Mouse (Mus musculus) midbrain, embryonic 11.5 days (tissue): ENCODE results near the gene Robo4. TPM values are rescaled to one million over a fixed set of nuclear protein-coding genes. Genes with fewer than 3 reads are reported as not detected.
A peak's percentile ranks its signal among the peaks of the same experiment; 100 is the strongest.

Experiments
- ATAC-seq: fragments of 200-750 bp; cut with Nextera tagmentation; 2 replicates; pipeline ENCODE4 v1.8.0; 2017; ENCODE audit warnings: moderate TSS enrichment, moderate library complexity; ENCODE audit not compliant: low FRiP score
- DNase-seq: peaks from one replicate; pipeline ENCODE4 v3.0.0; 2015; ENCODE audit warnings: low spot score; ENCODE audit errors: missing footprints
- H3K27ac ChIP-seq: fragments of 300-500 bp; sonication (generic); 2 replicates; pipeline ENCODE4 v1.5.1; 2014; ENCODE audit warnings: low read depth, low read length
- H3K27me3 ChIP-seq: fragments of 300-500 bp; sonication (generic); 2 replicates; pipeline ENCODE4 v1.6.1; 2014; ENCODE audit warnings: mild to moderate bottlenecking, low read length, moderate library complexity, mixed read lengths; ENCODE audit not compliant: control insufficient read depth, insufficient read depth
- H3K36me3 ChIP-seq: fragments of 300-500 bp; sonication (generic); 2 replicates; pipeline ENCODE4 v1.6.1; 2014; ENCODE audit warnings: mild to moderate bottlenecking, low read length, moderate library complexity, mixed read lengths; ENCODE audit not compliant: control insufficient read depth, insufficient read depth
- H3K4me1 ChIP-seq: fragments of 300-500 bp; sonication (generic); 2 replicates; pipeline ENCODE4 v1.6.1; 2014; ENCODE audit warnings: low read length; ENCODE audit not compliant: control insufficient read depth, insufficient read depth
- H3K4me2 ChIP-seq: fragments of 300-500 bp; sonication (generic); 2 replicates; pipeline ENCODE4 v1.6.1; 2014; ENCODE audit warnings: mild to moderate bottlenecking, moderate library complexity
- H3K4me3 ChIP-seq: fragments of 300-500 bp; sonication (generic); 2 replicates; pipeline ENCODE4 v1.5.1; 2014; ENCODE audit warnings: low read depth, low read length
- H3K9ac ChIP-seq: fragments of 300-500 bp; sonication (generic); 2 replicates; pipeline ENCODE4 v1.6.1; 2014; ENCODE audit warnings: low read length
- H3K9me3 ChIP-seq: fragments of 300-500 bp; sonication (generic); 2 replicates; pipeline ENCODE4 v1.6.1; 2016; ENCODE audit warnings: low read length; ENCODE audit not compliant: control insufficient read depth
- WGBS: fragments of 180-500 bp; shearing (Covaris S2); extraction: QIAGEN DNeasy Blood & Tissue Kit; methylation state at CpG from one replicate; pipeline ENCODE4 v1.1.7; 2014; 5-methylcytosine and 5-hydroxymethylcytosine counted together
- polyA plus RNA-seq: library from polyadenylated mRNA; unstranded; fragments of >200 nt; fragmentation: Nextera tagmentation; extraction: Ambion mirVana; gene quantifications from 2 replicates; pipeline ENCODE4 v1.2.1, GENCODE M21; 2014

Robo4 gene
- 5.1 and 5.3 TPM in 2 replicates for polyA plus RNA-seq

- H3K9ac ChIP-seq = no peak within 1 kb of the TSS
- H3K4me1 ChIP-seq = no peaks in the 10 kb centered on the region
- no peaks in the 10 kb centered on the region for H3K27me3 ChIP-seq
- no peaks in the 10 kb centered on the region for H3K9me3 ChIP-seq
- 21% methylated on average over 7 of the region's 7 CpGs for WGBS
- H3K27ac ChIP-seq = no peak within 1 kb of the TSS
- H3K4me2 ChIP-seq = no peak within 1 kb of the TSS
- no peak within 1 kb of the TSS for H3K4me3 ChIP-seq
- ATAC-seq = no peak
- DNase-seq = no peak
- H3K36me3 ChIP-seq = no peaks in the 10 kb centered on the region
Measured at GRCm38 (mm10) chr9:37401802-37402201, at the start of gene Robo4. TSS of gene Robo4 (plus strand) at chr9:37401897.

GRCm38 (mm10) chr9:37354485-37354884, 47.2 kb upstream of the Robo4 start:
- WGBS = 76% methylated on average over 1 of the region's 1 CpGs
- H3K9me3 ChIP-seq = no peaks in the 10 kb centered on the region
- H3K27me3 ChIP-seq = no peaks in the 10 kb centered on the region
- no peak overlapping the region for H3K4me2 ChIP-seq
- no peak for DNase-seq
- H3K9ac ChIP-seq = no peak overlapping the region
- no peak for ATAC-seq
- no peaks in the 10 kb centered on the region for H3K36me3 ChIP-seq
- H3K4me3 ChIP-seq = no peak overlapping the region
- H3K27ac ChIP-seq = no peak overlapping the region
- peaks cover 10% of the 10 kb centered on the region for H3K4me1 ChIP-seq

- Histone ChIP-seq H3K4me2 (no peak overlapping the region), H3K27ac (peak overlapping the region; percentile 90), H3K9me3 (no peaks in the 10 kb centered on the region), H3K36me3 (no peaks in the 10 kb centered on the region), H3K4me1 (peaks cover 24% of the 10 kb centered on the region), H3K27me3 (no peaks in the 10 kb centered on the region), H3K4me3 (no peak overlapping the region), H3K9ac (no peak overlapping the region)
- DNase-seq (peak; percentile 86), ATAC-seq (peak; percentile 36)
- 57% methylated on average over 7 of the region's 7 CpGs for WGBS
Measured at GRCm38 (mm10) chr9:37358713-37359330, 42.9 kb upstream of the Robo4 start.

- 11% methylated on average over 6 of the region's 6 CpGs for WGBS
Measured at GRCm38 (mm10) chr9:37359331-37360220, 42.1 kb upstream of the Robo4 start.

GRCm38 (mm10) chr9:37362084-37362483, 39.6 kb upstream of the Robo4 start:
- ATAC-seq = no peak
- Histone ChIP-seq H3K27ac (no peak overlapping the region), H3K36me3 (no peaks in the 10 kb centered on the region)

More at GRCm38 (mm10) chr9:37359331-37360220, 42.1 kb upstream of the Robo4 start:
- H3K9me3 ChIP-seq = no peaks in the 10 kb centered on the region
- DNase-seq (peak; percentile 94), ATAC-seq (peak; percentile 89)
- no peaks in the 10 kb centered on the region for H3K36me3 ChIP-seq
- no peaks in the 10 kb centered on the region for H3K27me3 ChIP-seq
- H3K4me2 ChIP-seq = peak overlapping the region; percentile 3; the same call in 1 of the 2 replicates
- peaks cover 24% of the 10 kb centered on the region for H3K4me1 ChIP-seq
- peak overlapping the region; percentile 90 for H3K27ac ChIP-seq
- H3K4me3 ChIP-seq = no peak overlapping the region
- H3K9ac ChIP-seq = peak overlapping the region; percentile 36; the same call in 1 of the 2 replicates

GRCm38 (mm10) chr9:37362881-37363280, 38.8 kb upstream of the Robo4 start:
- Histone ChIP-seq H3K4me3 (no peak overlapping the region), H3K27me3 (no peaks in the 10 kb centered on the region), H3K9me3 (no peaks in the 10 kb centered on the region), H3K36me3 (no peaks in the 10 kb centered on the region), H3K9ac (no peak overlapping the region), H3K27ac (no peak overlapping the region), H3K4me1 (peaks cover 24% of the 10 kb centered on the region), H3K4me2 (no peak overlapping the region)
- peak; percentile 79 for DNase-seq
- no peak for ATAC-seq
- WGBS = 75% methylated on average over 1 of the region's 1 CpGs

More at GRCm38 (mm10) chr9:37362084-37362483, 39.6 kb upstream of the Robo4 start:
- Histone ChIP-seq H3K4me2 (no peak overlapping the region), H3K27me3 (no peaks in the 10 kb centered on the region), H3K4me3 (no peak overlapping the region), H3K9me3 (no peaks in the 10 kb centered on the region), H3K4me1 (peaks cover 24% of the 10 kb centered on the region), H3K9ac (no peak overlapping the region)
- peak; percentile 41 for DNase-seq

GRCm38 (mm10) chr9:37363551-37363950, 38.1 kb upstream of the Robo4 start:
- Histone ChIP-seq H3K27me3 (no peaks in the 10 kb centered on the region), H3K36me3 (no peaks in the 10 kb centered on the region), H3K4me3 (no peak overlapping the region), H3K4me2 (no peak overlapping the region), H3K4me1 (peaks cover 23% of the 10 kb centered on the region), H3K9ac (no peak overlapping the region), H3K9me3 (no peaks in the 10 kb centered on the region), H3K27ac (no peak overlapping the region)
- DNase-seq (peak; percentile 65), ATAC-seq (no peak)
- WGBS = 67% methylated on average over 3 of the region's 3 CpGs

- DNase-seq (peak; percentile 81), ATAC-seq (no peak)
- WGBS = 71% methylated on average over 3 of the region's 3 CpGs
Measured at GRCm38 (mm10) chr9:37364392-37364791, 37.3 kb upstream of the Robo4 start.

GRCm38 (mm10) chr9:37365706-37366105, 36.0 kb upstream of the Robo4 start:
- Histone ChIP-seq H3K4me1 (peaks cover 1% of the 10 kb centered on the region; the same call in 1 of the 2 replicates), H3K4me2 (no peak overlapping the region), H3K36me3 (no peaks in the 10 kb centered on the region), H3K4me3 (no peak overlapping the region), H3K27me3 (no peaks in the 10 kb centered on the region), H3K27ac (no peak overlapping the region), H3K9ac (no peak overlapping the region), H3K9me3 (no peaks in the 10 kb centered on the region)
- peak; percentile 73 for DNase-seq
- 77% methylated on average over 5 of the region's 5 CpGs for WGBS
- no peak for ATAC-seq

More at GRCm38 (mm10) chr9:37364392-37364791, 37.3 kb upstream of the Robo4 start:
- peaks cover 14% of the 10 kb centered on the region for H3K4me1 ChIP-seq
- H3K27me3 ChIP-seq = no peaks in the 10 kb centered on the region
- H3K36me3 ChIP-seq = no peaks in the 10 kb centered on the region
- no peak overlapping the region for H3K4me2 ChIP-seq
- no peaks in the 10 kb centered on the region for H3K9me3 ChIP-seq
- no peak overlapping the region for H3K9ac ChIP-seq
- no peak overlapping the region for H3K27ac ChIP-seq
- H3K4me3 ChIP-seq = no peak overlapping the region
